Mouse (Mus musculus) kidney, adult 2 months (tissue): ENCODE measurements around the gene Gm44973. TPM values are rescaled to one million over a fixed set of nuclear protein-coding genes. Genes with fewer than 3 reads are reported as not detected.

Source experiments
- DNase-seq: peaks from one replicate; pipeline ENCODE4 v3.0.0; 2021
- H3K27ac ChIP-seq: fragments of 200-500 bp; 2 replicates; pipeline ENCODE4 v1.5.1; 2012; ENCODE audit warnings: low read depth, low read length, control low read depth, inconsistent platforms; ENCODE audit not compliant: insufficient read depth
- H3K27me3 ChIP-seq: fragments of 200-500 bp; replicated peaks from 2 replicates; pipeline ENCODE4 v1.6.1; 2012; ENCODE audit warnings: mild to moderate bottlenecking, moderate library complexity, low read length, inconsistent platforms; ENCODE audit not compliant: control insufficient read depth, insufficient read depth
- H3K36me3 ChIP-seq: fragments of 200-500 bp; 2 replicates; pipeline ENCODE4 v1.6.1; 2012; ENCODE audit warnings: mild to moderate bottlenecking, moderate library complexity, low read length, inconsistent platforms; ENCODE audit not compliant: control insufficient read depth, insufficient read depth
- H3K4me1 ChIP-seq: fragments of 200-500 bp; 2 replicates; pipeline ENCODE4 v1.6.1; 2011; ENCODE audit warnings: low read length; ENCODE audit not compliant: control insufficient read depth, insufficient read depth
- H3K4me3 ChIP-seq: fragments of 200-500 bp; 2 replicates; pipeline ENCODE4 v1.5.1; 2011; ENCODE audit warnings: mild to moderate bottlenecking, low read depth, low read length, control low read depth; ENCODE audit not compliant: insufficient read depth
- CTCF ChIP-seq: fragments of 200-500 bp; conservative IDR thresholded peaks from 2 replicates; pipeline ENCODE4 v1.5.1; 2011; ENCODE audit warnings: low read depth, mild to moderate bottlenecking, control low read depth, low read length, moderate library complexity, mixed read lengths; ENCODE audit not compliant: insufficient read depth, insufficient read length
- POLR2A ChIP-seq: fragments of 200-500 bp; IDR thresholded peaks from one replicate; pipeline ENCODE4 v1.6.1; 2011; ENCODE audit warnings: low read depth, low read length, control low read depth
- WGBS: fragments of 180-500 bp; shearing (Covaris S2); methylation state at CpG from one replicate; pipeline ENCODE4 v1.1.7; 2018; 5-methylcytosine and 5-hydroxymethylcytosine counted together
- polyA plus RNA-seq: library from polyadenylated mRNA; depleted of rRNA; stranded (reverse); fragments of >200 nt; gene quantifications from 2 replicates; pipeline ENCODE4 v1.2.3, GENCODE M21; 2012

The Gm44973 gene
- polyA plus RNA-seq, 1 experiment, result 0.14 TPM

- no peak for DNase-seq
- Histone ChIP-seq H3K36me3 (peaks cover 14% of the 10 kb centered on the region), H3K4me3 (no peak overlapping the region), H3K4me1 (no peaks in the 10 kb centered on the region), H3K27ac (no peak overlapping the region), H3K27me3 (no peaks in the 10 kb centered on the region)
- TF ChIP-seq POLR2A (no peak), CTCF (no peak)
- WGBS, result 88% methylated on average over 63 of the region's 63 CpGs
Observed at GRCm38 (mm10) chr7:5030554-5031275, 15.4 kb downstream of the Gm44973 start.

GRCm38 (mm10) chr7:5031496-5031895 is 16.2 kb downstream of the Gm44973 start:
- DNase-seq, result no peak
- TF ChIP-seq CTCF (no peak), POLR2A (no peak)
- Histone ChIP-seq H3K4me1 (no peaks in the 10 kb centered on the region), H3K36me3 (peaks cover 14% of the 10 kb centered on the region), H3K27me3 (no peaks in the 10 kb centered on the region), H3K4me3 (no peak overlapping the region), H3K27ac (no peak overlapping the region)
- 89% methylated on average over 46 of the region's 46 CpGs for WGBS

GRCm38 (mm10) chr7:5033818-5034217 is 18.5 kb downstream of the Gm44973 start, which contains the start of gene 4632433K11Rik:
4632433K11Rik (plus strand) TSS chr7:5034118.
- Histone ChIP-seq H3K27me3 (no peaks in the 10 kb centered on the region), H3K4me3 (no peak within 1 kb of the TSS), H3K27ac (no peak within 1 kb of the TSS), H3K4me1 (peaks cover 3% of the 10 kb centered on the region; the same call in 1 of the 2 replicates), H3K36me3 (peaks cover 14% of the 10 kb centered on the region)
- DNase-seq, result no peak
- 92% methylated on average over 3 of the region's 3 CpGs for WGBS
- no peak for TF ChIP-seq POLR2A
- no peak for TF ChIP-seq CTCF

GRCm38 (mm10) chr7:5035628-5036027 is 20.3 kb downstream of the Gm44973 start:
- H3K36me3 ChIP-seq, result peaks cover 8% of the 10 kb centered on the region
- H3K4me1 ChIP-seq, result peaks cover 3% of the 10 kb centered on the region; the same call in 1 of the 2 replicates
- 94% methylated on average over 17 of the region's 17 CpGs for WGBS
- H3K27ac ChIP-seq, result no peak overlapping the region
- DNase-seq, result no peak
- no peaks in the 10 kb centered on the region for H3K27me3 ChIP-seq
- no peak overlapping the region for H3K4me3 ChIP-seq
- TF ChIP-seq CTCF (no peak), POLR2A (no peak)

- no peak for DNase-seq
- Histone ChIP-seq H3K27me3 (no peaks in the 10 kb centered on the region), H3K27ac (no peak overlapping the region), H3K36me3 (peaks cover 3% of the 10 kb centered on the region), H3K4me1 (peaks cover 3% of the 10 kb centered on the region; the same call in 1 of the 2 replicates), H3K4me3 (no peak overlapping the region)
- WGBS, result 95% methylated on average over 9 of the region's 9 CpGs
- no peak for TF ChIP-seq POLR2A
- no peak for TF ChIP-seq CTCF
Observed at GRCm38 (mm10) chr7:5036136-5036535, 20.8 kb downstream of the Gm44973 start.

- no peak for DNase-seq
- Histone ChIP-seq H3K27ac (no peak overlapping the region), H3K4me3 (no peak overlapping the region), H3K27me3 (no peaks in the 10 kb centered on the region), H3K4me1 (peaks cover 3% of the 10 kb centered on the region; the same call in 1 of the 2 replicates), H3K36me3 (no peaks in the 10 kb centered on the region; the same call in 1 of the 2 replicates)
- TF ChIP-seq CTCF, result no peak
- TF ChIP-seq POLR2A, result no peak
- WGBS, result 94% methylated on average over 7 of the region's 7 CpGs
Observed at GRCm38 (mm10) chr7:5037026-5037425, 21.7 kb downstream of the Gm44973 start.

GRCm38 (mm10) chr7:5037467-5037866 is 22.2 kb downstream of the Gm44973 start:
- peaks cover 3% of the 10 kb centered on the region; the same call in 1 of the 2 replicates for H3K4me1 ChIP-seq
- no peak overlapping the region for H3K27ac ChIP-seq
- no peaks in the 10 kb centered on the region for H3K27me3 ChIP-seq
- TF ChIP-seq POLR2A, result no peak
- 72% methylated on average over 8 of the region's 8 CpGs for WGBS
- H3K4me3 ChIP-seq, result no peak overlapping the region
- no peaks in the 10 kb centered on the region for H3K36me3 ChIP-seq
- no peak for DNase-seq
